Mouse (Mus musculus) intestine, embryonic 14.5 days (tissue): ENCODE measurements around the gene Spaar. TPM values are rescaled to one million over a fixed set of nuclear protein-coding genes. Genes with fewer than 3 reads are reported as not detected.

Experiments
- ATAC-seq: fragments of 200-750 bp; cut with Nextera tagmentation; replicated peaks from 2 replicates; pipeline ENCODE4 v1.8.0; 2017; ENCODE audit warnings: low read depth, moderate number of reproducible peaks, moderate TSS enrichment, moderate library complexity; ENCODE audit not compliant: low FRiP score, low TSS enrichment
- DNase-seq: peaks from one replicate; pipeline ENCODE4 v3.0.0-alpha.2; 2018; ENCODE audit warnings: low spot score
- H3K27ac ChIP-seq: fragments of 300-500 bp; sonication (generic); 2 replicates; pipeline ENCODE4 v1.5.1; 2014; ENCODE audit warnings: low read depth, mild to moderate bottlenecking, control low read depth
- H3K27me3 ChIP-seq: fragments of 300-500 bp; sonication (generic); replicated peaks from 2 replicates; pipeline ENCODE4 v1.6.1; 2014; ENCODE audit warnings: low read length, control low read depth; ENCODE audit not compliant: control insufficient read depth, insufficient read depth
- H3K36me3 ChIP-seq: fragments of 300-500 bp; sonication (generic); 2 replicates; pipeline ENCODE4 v1.6.1; 2014; ENCODE audit warnings: low read length, control low read depth; ENCODE audit not compliant: control insufficient read depth, insufficient read depth
- H3K4me1 ChIP-seq: fragments of 300-500 bp; sonication (generic); replicated peaks from 2 replicates; pipeline ENCODE4 v1.6.1; 2014; ENCODE audit warnings: low read length, control low read depth, mixed read lengths; ENCODE audit not compliant: control insufficient read depth, insufficient read depth
- H3K4me2 ChIP-seq: fragments of 300-500 bp; sonication (generic); 2 replicates; pipeline ENCODE4 v1.6.1; 2014; ENCODE audit warnings: low read length
- H3K4me3 ChIP-seq: fragments of 300-500 bp; sonication (generic); 2 replicates; pipeline ENCODE4 v1.5.1; 2014; ENCODE audit warnings: low read depth, low read length, control low read depth, mixed read lengths
- H3K9ac ChIP-seq: fragments of 300-500 bp; sonication (generic); 2 replicates; pipeline ENCODE4 v1.6.1; 2014; ENCODE audit warnings: mild to moderate bottlenecking, low read length
- H3K9me3 ChIP-seq: fragments of 300-500 bp; sonication (generic); 2 replicates; pipeline ENCODE4 v1.6.1; 2016; ENCODE audit warnings: low read length, control low read depth; ENCODE audit not compliant: control insufficient read depth
- WGBS: fragments of 180-500 bp; shearing (Covaris S2); extraction: QIAGEN DNeasy Blood & Tissue Kit; methylation state at CpG from one replicate; pipeline ENCODE4 v1.1.7; 2014; 5-methylcytosine and 5-hydroxymethylcytosine counted together
- polyA plus RNA-seq: library from polyadenylated mRNA; unstranded; fragments of >200 nt; fragmentation: Nextera tagmentation; extraction: Ambion mirVana; gene quantifications from 2 replicates; pipeline ENCODE4 v1.2.1, GENCODE M21; 2014

Gene Spaar
- polyA plus RNA-seq, 1 experiment from 2014 or later: 0.04 TPM

DNA sequence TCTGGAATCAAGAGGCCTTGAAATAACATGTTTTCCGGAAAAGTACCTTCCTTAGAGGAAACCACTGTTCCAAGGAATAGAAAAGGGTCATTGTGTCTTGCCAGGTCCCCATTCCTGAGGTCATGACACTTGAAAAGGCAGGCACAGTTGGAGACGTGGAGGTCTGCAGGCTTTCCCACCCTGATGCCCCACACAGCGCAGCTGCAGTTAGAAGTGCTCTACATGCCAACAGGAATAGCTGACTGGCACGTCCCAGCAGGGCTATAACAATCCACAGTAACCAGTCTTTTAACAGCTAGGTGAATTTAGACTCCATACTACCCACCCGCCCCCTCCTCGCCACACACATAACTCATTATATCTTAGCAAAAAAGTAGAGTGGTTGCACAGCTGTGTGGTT is 7.3 kb downstream of the Spaar start:
- ATAC-seq: no peak
- Histone ChIP-seq H3K4me2 (no peak overlapping the region), H3K27ac (no peak overlapping the region), H3K4me3 (no peak overlapping the region), H3K4me1 (no peaks in the 10 kb centered on the region), H3K9ac (no peak overlapping the region), H3K36me3 (no peaks in the 10 kb centered on the region), H3K9me3 (no peaks in the 10 kb centered on the region), H3K27me3 (no peaks in the 10 kb centered on the region)
- DNase-seq: no peak
- WGBS: 79% methylated on average over 6 of the region's 6 CpGs

DNA sequence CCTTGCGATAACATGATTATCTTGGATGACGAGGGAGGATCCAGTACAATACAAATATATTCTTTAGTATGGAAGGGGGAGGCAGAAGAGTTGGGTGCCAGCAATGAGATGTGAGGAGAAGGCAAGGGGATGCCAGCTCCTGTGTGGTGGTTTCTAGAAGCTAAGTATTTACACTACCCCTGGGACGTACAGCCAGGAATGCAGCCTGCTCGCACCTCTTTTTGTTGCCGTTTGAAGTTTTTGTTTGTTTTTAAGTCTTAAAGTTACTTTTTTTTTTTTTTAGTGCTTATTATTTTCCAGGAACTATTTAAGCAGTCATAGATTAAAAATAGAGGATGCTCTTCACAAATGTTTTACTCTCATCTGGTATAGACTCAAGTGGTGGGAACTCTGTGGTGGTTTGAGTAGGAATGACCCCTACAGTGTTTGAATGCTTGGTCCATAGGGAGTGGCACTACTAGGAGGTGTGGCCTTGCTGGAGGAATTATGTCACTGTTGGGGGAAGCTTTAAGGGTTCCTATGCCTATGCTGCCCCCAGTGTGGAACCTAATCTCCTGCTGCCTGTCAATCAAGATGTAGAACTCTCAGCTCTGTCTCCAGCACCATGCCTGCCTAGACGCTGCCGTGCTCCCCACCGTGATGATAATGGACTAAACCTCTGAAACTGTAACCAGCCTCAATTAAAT is 9.3 kb downstream of the Spaar start:
- WGBS: 59% methylated on average over 8 of the region's 8 CpGs

DNA sequence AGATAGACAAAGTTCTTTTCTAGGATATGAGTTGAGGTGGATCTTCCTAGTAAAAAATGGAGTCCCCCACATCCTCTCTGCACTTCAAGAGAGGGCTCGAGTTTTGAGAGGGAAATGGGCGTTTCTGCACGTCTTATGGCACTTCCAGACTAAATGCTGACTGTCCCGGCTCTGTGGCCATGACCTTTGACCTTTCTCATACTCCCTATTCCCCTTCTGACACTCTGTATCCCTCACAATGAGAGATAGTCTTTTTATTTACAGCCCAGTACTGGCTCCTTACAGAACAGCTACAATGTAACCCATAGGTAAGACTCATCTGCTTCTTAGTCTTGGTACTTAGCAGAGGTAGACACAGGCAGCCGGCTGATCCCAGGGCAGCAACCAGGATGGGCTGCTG is 11.7 kb downstream of the Spaar start:
- Histone ChIP-seq H3K4me3 (no peak overlapping the region), H3K9me3 (no peaks in the 10 kb centered on the region), H3K9ac (no peak overlapping the region), H3K27me3 (no peaks in the 10 kb centered on the region), H3K4me2 (no peak overlapping the region), H3K4me1 (no peaks in the 10 kb centered on the region), H3K36me3 (no peaks in the 10 kb centered on the region), H3K27ac (no peak overlapping the region)
- ATAC-seq (no peak), DNase-seq (no peak)
- 54% methylated on average over 5 of the region's 5 CpGs for WGBS

More for the DNA sequence above, 9.3 kb downstream of the Spaar start:
- DNase-seq (no peak), ATAC-seq (no peak)
- Histone ChIP-seq H3K9ac (no peak overlapping the region), H3K4me3 (no peak overlapping the region), H3K4me1 (no peaks in the 10 kb centered on the region), H3K4me2 (no peak overlapping the region), H3K36me3 (no peaks in the 10 kb centered on the region), H3K27me3 (no peaks in the 10 kb centered on the region), H3K9me3 (no peaks in the 10 kb centered on the region), H3K27ac (no peak overlapping the region)

DNA sequence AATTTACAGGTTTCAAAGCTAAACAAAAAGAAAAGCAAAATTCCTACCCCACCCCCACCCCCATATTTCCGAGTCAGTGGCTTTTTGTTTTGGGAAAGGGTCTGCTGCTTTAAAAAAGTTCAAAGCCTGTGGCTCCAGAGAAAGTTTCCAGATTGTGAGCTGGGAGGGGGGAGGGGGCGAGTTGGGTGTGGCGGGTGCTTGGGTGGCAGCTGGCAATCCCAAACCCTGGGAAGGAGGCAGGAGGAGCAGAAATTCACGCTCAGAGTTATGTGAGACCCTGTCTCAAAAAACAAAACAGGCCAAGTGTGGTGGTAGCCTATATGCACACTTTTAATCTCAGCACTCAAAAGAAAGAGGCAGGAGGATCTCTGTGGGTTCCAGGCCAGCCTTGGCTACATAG is 12.8 kb downstream of the Spaar start:
- peaks cover 7% of the 10 kb centered on the region; the same call in 1 of the 2 replicates for H3K4me1 ChIP-seq
- no peak overlapping the region for H3K4me3 ChIP-seq
- no peak for DNase-seq
- no peaks in the 10 kb centered on the region for H3K27me3 ChIP-seq
- H3K36me3 ChIP-seq: no peaks in the 10 kb centered on the region
- WGBS: 28% methylated on average over 4 of the region's 4 CpGs
- H3K9ac ChIP-seq: no peak overlapping the region
- no peak for ATAC-seq
- H3K4me2 ChIP-seq: no peak overlapping the region
- no peaks in the 10 kb centered on the region for H3K9me3 ChIP-seq
- no peak overlapping the region for H3K27ac ChIP-seq

DNA sequence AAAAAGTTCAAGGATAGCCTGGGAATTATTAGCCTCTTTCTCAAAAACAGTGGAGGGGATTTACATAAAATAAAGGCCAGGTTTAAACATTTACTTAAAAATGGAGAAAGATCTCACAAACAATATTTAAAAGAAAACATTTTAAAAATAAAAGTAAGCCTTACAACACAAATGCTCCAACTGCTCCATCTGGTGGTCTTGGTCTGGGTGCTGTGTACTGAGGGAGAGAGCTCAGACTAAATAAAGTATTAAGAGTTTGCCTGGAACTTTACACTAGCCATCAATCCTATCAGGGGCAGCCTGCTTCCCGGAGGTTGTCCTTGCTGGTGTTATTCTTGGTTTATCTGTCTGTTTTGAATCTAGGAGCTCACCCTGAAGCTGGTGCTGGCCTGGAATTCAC is 13.3 kb downstream of the Spaar start:
- Histone ChIP-seq H3K4me1 (peaks cover 7% of the 10 kb centered on the region; the same call in 1 of the 2 replicates), H3K4me3 (no peak overlapping the region), H3K9ac (no peak overlapping the region), H3K27me3 (no peaks in the 10 kb centered on the region), H3K36me3 (no peaks in the 10 kb centered on the region), H3K27ac (no peak overlapping the region), H3K4me2 (no peak overlapping the region), H3K9me3 (no peaks in the 10 kb centered on the region)
- DNase-seq (no peak), ATAC-seq (no peak)
- WGBS: 8% methylated on average over 1 of the region's 1 CpGs

DNA sequence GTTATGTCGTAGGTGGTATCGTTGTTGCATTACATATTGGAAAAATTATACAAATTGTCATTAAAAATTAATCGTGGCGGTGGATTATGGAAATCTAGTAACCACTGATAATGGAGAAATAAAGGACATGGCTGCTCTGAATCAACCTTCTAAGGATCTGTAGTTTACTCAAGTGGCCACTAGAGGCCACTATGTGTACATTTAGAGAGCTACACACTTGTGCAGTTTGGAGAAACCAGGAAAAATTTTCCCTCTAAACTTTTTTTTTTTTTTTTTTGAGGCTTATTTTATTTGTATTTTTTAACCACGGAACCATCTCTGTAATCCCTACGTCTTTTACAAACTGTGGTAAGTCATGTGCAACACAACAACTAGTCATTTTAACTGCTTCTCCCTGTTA is 15.4 kb downstream of the Spaar start:
- Histone ChIP-seq H3K9ac (no peak overlapping the region), H3K4me3 (no peak overlapping the region), H3K4me1 (peaks cover 7% of the 10 kb centered on the region; the same call in 1 of the 2 replicates), H3K4me2 (no peak overlapping the region), H3K27me3 (no peaks in the 10 kb centered on the region), H3K36me3 (no peaks in the 10 kb centered on the region), H3K27ac (no peak overlapping the region), H3K9me3 (peaks cover 4% of the 10 kb centered on the region; the same call in 1 of the 2 replicates)
- ATAC-seq: no peak
- DNase-seq: no peak
- WGBS: 20% methylated on average over 6 of the region's 6 CpGs

DNA sequence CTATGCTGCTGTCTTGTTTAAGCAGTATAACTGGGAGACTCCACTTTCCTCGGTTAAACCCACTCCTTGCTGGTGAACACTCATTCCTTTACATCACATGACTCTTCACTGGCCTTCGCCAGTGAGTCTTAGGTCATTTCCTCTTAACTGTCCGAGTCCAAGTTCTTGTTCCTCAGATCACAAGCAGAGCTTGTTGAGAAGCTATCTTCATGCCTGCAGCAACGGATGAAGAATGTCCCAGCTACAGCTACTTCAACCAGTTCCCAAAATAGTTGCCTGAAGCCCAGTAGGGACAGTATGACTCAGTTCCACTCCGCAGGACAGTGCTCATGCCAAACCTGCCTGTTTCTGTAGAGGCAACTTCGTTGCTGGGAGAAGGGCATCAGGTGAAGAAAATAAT is 27.4 kb downstream of the Spaar start:
- 74% methylated on average over 6 of the region's 6 CpGs for WGBS
- Histone ChIP-seq H3K36me3 (no peaks in the 10 kb centered on the region), H3K27me3 (no peaks in the 10 kb centered on the region), H3K27ac (no peak overlapping the region), H3K4me2 (no peak overlapping the region), H3K9me3 (no peaks in the 10 kb centered on the region), H3K4me3 (no peak overlapping the region), H3K9ac (no peak overlapping the region), H3K4me1 (no peaks in the 10 kb centered on the region)
- ATAC-seq (no peak), DNase-seq (no peak)

DNA sequence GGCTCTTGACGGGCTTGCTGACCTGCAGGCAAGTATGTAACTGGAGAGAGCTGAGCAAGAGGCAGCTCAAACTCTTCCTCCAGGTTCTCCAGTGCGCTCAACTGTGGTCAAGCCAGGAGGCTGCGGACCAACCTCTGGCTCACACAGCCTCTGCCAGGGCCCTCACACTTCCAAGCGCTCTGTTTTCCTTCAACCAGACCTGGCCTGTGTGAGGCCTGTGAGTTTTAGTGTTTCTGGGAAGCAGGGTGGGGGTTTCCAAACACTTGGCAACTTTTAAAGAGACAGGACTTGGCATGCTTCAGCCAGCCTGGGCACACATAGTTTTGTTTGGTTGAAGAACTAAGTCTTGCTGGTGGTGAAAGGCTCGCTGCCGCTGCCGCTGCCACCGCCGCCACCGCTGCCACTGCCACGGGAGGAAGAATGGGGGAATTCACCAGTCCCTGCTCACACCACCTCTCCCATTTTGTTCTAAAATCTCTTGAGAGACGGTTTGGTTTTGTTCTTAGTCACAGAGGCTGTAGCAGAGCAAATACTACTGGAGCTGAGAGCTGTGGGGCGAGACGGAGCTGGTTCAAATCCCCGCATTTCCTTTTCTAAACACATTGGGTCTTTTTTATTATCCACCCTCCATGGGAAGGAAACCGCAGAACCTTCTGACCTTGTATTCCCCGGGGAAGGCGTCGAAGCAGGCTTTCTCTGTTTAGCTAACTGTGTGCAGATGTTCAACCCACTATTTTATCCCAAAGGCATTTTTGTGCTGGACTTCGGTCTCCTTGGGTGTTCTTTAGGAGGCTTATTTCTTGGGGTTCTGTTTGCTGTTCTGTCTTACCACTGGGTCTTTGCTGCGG is 30.0 kb downstream of the Spaar start:
- H3K27me3 ChIP-seq: no peaks in the 10 kb centered on the region
- no peak overlapping the region for H3K9ac ChIP-seq
- no peak overlapping the region for H3K4me3 ChIP-seq
- 78% methylated on average over 21 of the region's 21 CpGs for WGBS
- H3K4me2 ChIP-seq: no peak overlapping the region
- H3K27ac ChIP-seq: no peak overlapping the region
- H3K9me3 ChIP-seq: no peaks in the 10 kb centered on the region
- no peaks in the 10 kb centered on the region for H3K36me3 ChIP-seq
- no peak for DNase-seq
- H3K4me1 ChIP-seq: no peaks in the 10 kb centered on the region
- ATAC-seq: no peak
